In the genomic region with DNA sequence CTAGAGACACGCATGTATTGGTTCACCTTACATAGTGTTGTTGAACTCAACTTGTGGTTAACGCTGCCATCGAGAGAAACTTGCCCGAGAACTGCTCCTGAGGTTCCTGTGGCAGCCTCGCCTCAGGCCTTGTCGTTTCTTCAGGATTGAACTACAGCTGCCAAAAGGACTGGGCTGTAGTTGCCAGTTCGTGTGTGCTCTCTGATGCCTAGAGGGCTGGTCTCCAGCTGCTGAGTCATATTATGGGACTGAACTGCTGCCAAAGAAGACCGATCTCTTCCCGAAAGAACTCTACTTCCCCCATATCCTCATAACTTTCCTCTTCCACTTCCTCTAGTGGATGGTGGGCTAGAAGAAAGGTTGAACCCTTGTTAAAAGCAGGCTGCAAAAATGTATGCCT, we compare ENCODE assay signal across 13 mouse cellular contexts.
DNase-seq lines count a peak whose midpoint lies in the region.
"Had no signal": no experiment of that assay in that cellular context is flagged by ENCODE, and none has a peak within 500 bp of the region (broad histone marks: within the 10 kb centered on the region; RNA-seq: fewer than 3 reads in every experiment).

No protein-coding gene starts in this region.

- DNase-seq in gastrocnemius, adult 18-20 months (ENCODE audit: low spot score) = peak; percentile 58
- DNase-seq in gastrocnemius, postnatal 25 days = no peak
- DNase-seq in heart, adult 8-10 months (ENCODE audit: low spot score) = peak; percentile 9
- no peak for DNase-seq in heart, postnatal 10 days
- peak; percentile 49 for DNase-seq in fibroblast of lung, adult 2 months (ENCODE audit: low read depth)
- DNase-seq in spleen, postnatal 36 days (ENCODE audit: low spot score in 2 of 2) = no peak
- DNase-seq in layer of hippocampus, postnatal 14 days (ENCODE audit: low spot score in 2 of 2) = no peak
- DNase-seq: adrenal gland, postnatal 14 days; cerebellum, adult 2 months; cerebellum, postnatal 10 days; embryo, embryonic 11 days; gastrocnemius, postnatal 36 days; kidney, adult 8-10 months had no signal

- intact Hi-C loops in heart, postnatal 10 days (cut with DNase I) = no loop called here

Comparison
In these comparisons a context has a peak if more than half of its experiments do, and no peak if none do; other contexts are left out.
1. DNase-seq: peak in gastrocnemius, adult 18-20 months (single experiment), heart, adult 8-10 months (single experiment) and fibroblast of lung, adult 2 months (single experiment); none in gastrocnemius, postnatal 25 days (single experiment), heart, postnatal 10 days (0 of 2), spleen, postnatal 36 days (0 of 2) and layer of hippocampus, postnatal 14 days (0 of 2).